Mouse (Mus musculus) layer of hippocampus, postnatal 25 days (tissue): ENCODE data around the gene Trpc6. TPM values are rescaled to one million over a fixed set of nuclear protein-coding genes. Genes with fewer than 3 reads are reported as not detected.

Experiments
- DNase-seq, 2 experiments: peaks; one replicate each; pipeline ENCODE4 v3.0.0; 2022; ENCODE audit warnings: mixed read lengths in 2 of 2, low spot score in 1 of 2; ENCODE audit errors: extremely low spot score in 1 of 2
- total RNA-seq, 2 experiments: library from RNA; stranded (reverse); gene quantifications; 2 replicates each; pipeline ENCODE4 v1.2.3; 2021

Trpc6 gene
- total RNA-seq, result 10 to 100 TPM; 25.2 to 25.9 TPM

GRCm38 (mm10) chr9:8544041-8544794 is at the start of gene Trpc6:
Trpc6 (plus strand) TSS chr9:8544142.
- peak; percentile 21 to 30 for DNase-seq

- DNase-seq, result no peak
These were observed 23.0 kb upstream of the Trpc6 start for GRCm38 (mm10) chr9:8520911-8521310.

- DNase-seq, result no peak
These were observed 10.3 kb upstream of the Trpc6 start for GRCm38 (mm10) chr9:8533670-8534069.

GRCm38 (mm10) chr9:8545236-8545635 is 1.3 kb downstream of the Trpc6 start:
- no peak for DNase-seq

GRCm38 (mm10) chr9:8558574-8558973 is 14.6 kb downstream of the Trpc6 start:
- DNase-seq, result no peak

GRCm38 (mm10) chr9:8592618-8593017 is 48.7 kb downstream of the Trpc6 start:
- peak in 1 of 2 experiments; percentile 27 for DNase-seq

GRCm38 (mm10) chr9:8597089-8597488 is 53.1 kb downstream of the Trpc6 start:
- DNase-seq, result no peak

- DNase-seq, result no peak
These were observed 63.0 kb downstream of the Trpc6 start for GRCm38 (mm10) chr9:8606816-8607491.

GRCm38 (mm10) chr9:8634344-8634743 is 90.4 kb downstream of the Trpc6 start:
- no peak for DNase-seq

- no peak for DNase-seq
These were observed 99.5 kb downstream of the Trpc6 start for GRCm38 (mm10) chr9:8643453-8643852.

GRCm38 (mm10) chr9:8655347-8655746 is 111.4 kb downstream of the Trpc6 start:
- no peak for DNase-seq

- DNase-seq, result no peak
These were observed 129.0 kb downstream of the Trpc6 start for GRCm38 (mm10) chr9:8672944-8673343.

GRCm38 (mm10) chr9:8676607-8677006 is 132.7 kb downstream of the Trpc6 start:
- no peak for DNase-seq

- no peak for DNase-seq
These were observed 149.2 kb downstream of the Trpc6 start for GRCm38 (mm10) chr9:8693177-8693576.

- DNase-seq, result peak; percentile 67 to 95
These were observed 156.7 kb downstream of the Trpc6 start for GRCm38 (mm10) chr9:8700669-8701068.

GRCm38 (mm10) chr9:8703516-8703915 is 159.6 kb downstream of the Trpc6 start:
- DNase-seq, result no peak

- DNase-seq, result no peak
These were observed 160.0 kb downstream of the Trpc6 start for GRCm38 (mm10) chr9:8703956-8704355.

GRCm38 (mm10) chr9:8710052-8710739 is 166.3 kb downstream of the Trpc6 start:
- no peak for DNase-seq

- DNase-seq, result no peak
These were observed 175.1 kb downstream of the Trpc6 start for GRCm38 (mm10) chr9:8719017-8719416.

- no peak for DNase-seq
These were observed 185.1 kb downstream of the Trpc6 start for GRCm38 (mm10) chr9:8729056-8729455.
